ENCODE assay signal across 8 mouse cellular contexts in genomic region chr19:59388847-59389606, GRCm38 (mm10). TPM values are rescaled to one million over a fixed set of nuclear protein-coding genes. Genes with fewer than 3 reads are reported as not detected.
DNase-seq lines count a peak whose midpoint lies in the region; ATAC-seq and TF ChIP-seq lines count a peak whose summit lies in the region.

No protein-coding gene starts in this region.

- DNase-seq in NIH3T3 (ENCODE audit: low read depth), result peak; percentile 87
- peak; percentile 25 to 42 for DNase-seq in cerebellum, adult 2 months
- DNase-seq in layer of hippocampus, postnatal 10 days (ENCODE audit: low spot score in 2 of 2), result peak; percentile 86 to 88
- DNase-seq in ovary, postnatal 36 days (ENCODE audit: low spot score), result peak; percentile 38
- DNase-seq in thymus, postnatal 10 days (ENCODE audit: low spot score in 2 of 2), result peak; percentile 85 to 93

- no peak overlapping the region for H3K27ac ChIP-seq in cerebellum, adult 2 months (ENCODE audit: insufficient read depth, low read length)
- no peak overlapping the region for H3K27ac ChIP-seq in hindbrain, embryonic 12.5 days
- no peak overlapping the region for H3K27ac ChIP-seq in lung, embryonic 16.5 days (ENCODE audit: low read length)

- ATAC-seq in frontal cortex, adult (ENCODE audit: low TSS enrichment), result peak; percentile 70
- ATAC-seq in hindbrain, embryonic 12.5 days (ENCODE audit: low FRiP score), result peak; percentile 63
- ATAC-seq in lung, embryonic 16.5 days (ENCODE audit: low read depth), result peak; percentile 54

- no peak for TF ChIP-seq POLR2A in cerebellum, adult 2 months (IDR thresholded peaks at IDR 0.05; ENCODE audit: borderline replicate concordance, insufficient read depth, low read length)

- H3K4me2 ChIP-seq in hindbrain, embryonic 12.5 days (replicated peaks), result peak overlapping the region; percentile 35
- peak overlapping the region; percentile 40 for H3K4me2 ChIP-seq in lung, embryonic 16.5 days (ENCODE audit: low read depth, low read length)

- 5% methylated on average over 15 of the region's 15 CpGs for WGBS in cerebellum, adult 2 months
- 12% methylated on average over 15 of the region's 15 CpGs for WGBS in hindbrain, embryonic 12.5 days
- WGBS in lung, embryonic 16.5 days, result 14% methylated on average over 14 of the region's 15 CpGs

- no peaks in the 10 kb centered on the region for H3K9me3 ChIP-seq in hindbrain, embryonic 12.5 days (replicated peaks)
- no peaks in the 10 kb centered on the region for H3K9me3 ChIP-seq in lung, embryonic 16.5 days (ENCODE audit: control insufficient read depth, low read length)

- H3K27me3 ChIP-seq in cerebellum, adult 2 months (ENCODE audit: control insufficient read depth, insufficient read depth, low read length), result no peaks in the 10 kb centered on the region
- peaks cover 4% of the 10 kb centered on the region for H3K27me3 ChIP-seq in hindbrain, embryonic 12.5 days
- no peaks in the 10 kb centered on the region for H3K27me3 ChIP-seq in lung, embryonic 16.5 days (ENCODE audit: control insufficient read depth, insufficient read depth, low read depth, low read length)

- no peaks in the 10 kb centered on the region for H3K4me1 ChIP-seq in cerebellum, adult 2 months (ENCODE audit: control insufficient read depth, insufficient read depth, low read length)
- peaks cover 14% of the 10 kb centered on the region for H3K4me1 ChIP-seq in hindbrain, embryonic 12.5 days
- H3K4me1 ChIP-seq in lung, embryonic 16.5 days (replicated peaks; ENCODE audit: control insufficient read depth, insufficient read depth, low read length), result no peaks in the 10 kb centered on the region

- no peaks in the 10 kb centered on the region for H3K36me3 ChIP-seq in hindbrain, embryonic 12.5 days
- no peaks in the 10 kb centered on the region for H3K36me3 ChIP-seq in lung, embryonic 16.5 days (ENCODE audit: control insufficient read depth, insufficient read depth, low read length)

- H3K4me3 ChIP-seq in cerebellum, adult 2 months (replicated peaks; ENCODE audit: insufficient read depth, low read depth, low read length), result no peak overlapping the region
- H3K4me3 ChIP-seq in hindbrain, embryonic 12.5 days, result no peak overlapping the region
- H3K4me3 ChIP-seq in lung, embryonic 16.5 days (ENCODE audit: low read length), result peak overlapping the region; percentile 9; the same call in 1 of the 2 replicates

- no peak overlapping the region for H3K9ac ChIP-seq in hindbrain, embryonic 12.5 days
- H3K9ac ChIP-seq in lung, embryonic 16.5 days (ENCODE audit: low read length), result no peak overlapping the region

- TF ChIP-seq CTCF in cerebellum, adult 2 months (IDR thresholded peaks at IDR 0.05; ENCODE audit: borderline replicate concordance, insufficient read depth, low read depth, low read length), result peak; percentile 52

RNA-seq across cellular contexts. Expression of gene Pdzd8, which starts 43.4 kb away (rescaled TPM):
- 20.7 and 21.0 TPM in 2 replicates for polyA plus RNA-seq in cerebellum, adult 2 months (2012; rRNA removed)
- 16.7 and 18.9 TPM in 2 replicates for polyA plus RNA-seq in hindbrain, embryonic 12.5 days (2016; fragmentation: Nextera tagmentation; extraction: Ambion mirVana)
- total RNA-seq in layer of hippocampus, postnatal 10 days (2021), result 10 to 100 TPM; 51.8 to 52.5 TPM
- 7.2 and 7.5 TPM in 2 replicates for polyA plus RNA-seq in lung, embryonic 16.5 days (2015; fragmentation: Nextera tagmentation; extraction: Ambion mirVana)

Comparison
In these comparisons a context has a peak if more than half of its experiments do, and no peak if none do; other contexts are left out.
1. DNase-seq: peak in every context shown above with its lines; median percentile 89 in thymus, postnatal 10 days; 87 in NIH3T3; 87 in layer of hippocampus, postnatal 10 days; 38 in ovary, postnatal 36 days; 34 in cerebellum, adult 2 months.